Mouse (Mus musculus) myocyte (in vitro differentiated cells): ENCODE measurements around the gene Wdr53. TPM values are rescaled to one million over a fixed set of nuclear protein-coding genes. Genes with fewer than 3 reads are reported as not detected.
A peak's percentile ranks its signal among the peaks of the same experiment; 100 is the strongest.

Source experiments
- H3K27me3 ChIP-seq: one replicate; pipeline ENCODE4 v1.6.1; 2011; ENCODE audit not compliant: control insufficient read depth, insufficient read depth, insufficient read length
- H3K36me3 ChIP-seq: one replicate; pipeline ENCODE4 v1.6.1; 2011; ENCODE audit not compliant: control insufficient read depth, insufficient read depth
- H3K4me2 ChIP-seq: one replicate; pipeline ENCODE4 v1.6.1; 2011; ENCODE audit warnings: low read depth, control low read depth
- H3K4me3 ChIP-seq: one replicate; pipeline ENCODE4 v1.5.1; 2011; ENCODE audit warnings: mild to moderate bottlenecking, control low read depth, moderate library complexity
- H3K79me2 ChIP-seq: one replicate; pipeline ENCODE4 v1.6.1; 2011; ENCODE audit not compliant: control insufficient read depth, insufficient read depth
- H3ac ChIP-seq: one replicate; pipeline ENCODE4 v1.6.1; 2011; ENCODE audit not compliant: control insufficient read depth, insufficient read length
- CEBPB ChIP-seq: IDR thresholded peaks from 2 replicates; pipeline ENCODE4 v1.6.1; 2011; ENCODE audit warnings: mild to moderate bottlenecking, moderate library complexity; ENCODE audit not compliant: poor library complexity, insufficient read depth, severe bottlenecking
- E2F4 ChIP-seq: IDR thresholded peaks from one replicate; pipeline ENCODE4 v1.6.1; 2011; ENCODE audit warnings: mild to moderate bottlenecking, control low read depth, moderate library complexity; ENCODE audit not compliant: insufficient read depth
- MAX ChIP-seq: IDR thresholded peaks from one replicate; pipeline ENCODE4 v1.6.1; 2011; ENCODE audit warnings: low read depth, mild to moderate bottlenecking, control low read depth
- MYOD1 ChIP-seq, 3 experiments: IDR thresholded peaks; one replicate each; pipeline ENCODE4 v1.6.1; 2011; ENCODE audit warnings: control low read depth in 2 of 3, low read depth in 2 of 3, mild to moderate bottlenecking in 2 of 3, moderate library complexity in 1 of 3; ENCODE audit not compliant: insufficient read length in 2 of 3, control insufficient read depth in 1 of 3
- MYOG ChIP-seq, 3 experiments: IDR thresholded peaks; one replicate each; pipeline ENCODE4 v1.6.1; 2011; ENCODE audit warnings: control low read depth in 2 of 3, low read depth in 2 of 3, mild to moderate bottlenecking in 2 of 3; ENCODE audit not compliant: insufficient read length in 2 of 3, control insufficient read depth in 1 of 3, insufficient read depth in 1 of 3
- POLR2A ChIP-seq: IDR thresholded peaks from one replicate; pipeline ENCODE4 v1.6.1; 2011; ENCODE audit warnings: low read depth, mild to moderate bottlenecking, control low read depth, moderate library complexity; ENCODE audit not compliant: insufficient read length
- POLR2AphosphoS2 ChIP-seq: IDR thresholded peaks from one replicate; pipeline ENCODE4 v1.6.1; 2011; ENCODE audit warnings: low read depth, control low read depth; ENCODE audit not compliant: insufficient read length
- REST ChIP-seq: IDR thresholded peaks from one replicate; pipeline ENCODE4 v1.6.1; 2011; ENCODE audit warnings: mild to moderate bottlenecking, control low read depth, moderate library complexity; ENCODE audit not compliant: insufficient read depth, insufficient read length
- SRF ChIP-seq: IDR thresholded peaks from one replicate; pipeline ENCODE4 v1.6.1; 2011; ENCODE audit warnings: low read depth; ENCODE audit not compliant: control insufficient read depth, insufficient read length
- TCF12 ChIP-seq: IDR thresholded peaks from one replicate; pipeline ENCODE4 v1.6.1; 2011; ENCODE audit warnings: mild to moderate bottlenecking, control low read depth; ENCODE audit not compliant: poor library complexity, insufficient read depth, severe bottlenecking
- TCF3 ChIP-seq: IDR thresholded peaks from one replicate; pipeline ENCODE4 v1.6.1; 2011; ENCODE audit warnings: low read depth, control low read depth; ENCODE audit not compliant: insufficient read length
- USF1 ChIP-seq: IDR thresholded peaks from one replicate; pipeline ENCODE4 v1.6.1; 2011; ENCODE audit warnings: low read depth, mild to moderate bottlenecking, control low read depth, moderate library complexity
- polyA plus RNA-seq: library from polyadenylated mRNA; unstranded; fragments of >200 nt; fragmentation: generic; extraction: Trizol; gene quantifications from one replicate; pipeline ENCODE4 v1.2.1, GENCODE M21; 2012; ENCODE audit warnings: missing spikeins

The Wdr53 gene
- polyA plus RNA-seq, 1 experiment: 6.9 TPM

- TF ChIP-seq MYOD1 (IDR thresholded peaks at IDR 0.05; ENCODE audit: control insufficient read depth in 1 of 3, insufficient read length in 2 of 3, low read depth in 2 of 3) (no peak), USF1 (no peak), TCF12 (no peak), POLR2A (no peak), E2F4 (no peak), CEBPB (no peak)
- no peaks in the 10 kb centered on the region for H3K79me2 ChIP-seq
- H3K4me3 ChIP-seq: no peak within 1 kb of the TSS
Observed at GRCm38 (mm10) chr16:32271291-32271690, 24.3 kb downstream of the Wdr53 start, which contains the start of gene Smco1. TSS of gene Smco1 (plus strand) at chr16:32271468.

GRCm38 (mm10) chr16:32273338-32273737 lies 26.3 kb downstream of the Wdr53 start:
- Histone ChIP-seq H3ac (no peak overlapping the region), H3K36me3 (no peaks in the 10 kb centered on the region), H3K4me2 (no peak overlapping the region), H3K4me3 (no peak overlapping the region), H3K79me2 (peaks cover 6% of the 10 kb centered on the region), H3K27me3 (no peaks in the 10 kb centered on the region)
- TF ChIP-seq POLR2AphosphoS2 (no peak), CEBPB (no peak), E2F4 (no peak), USF1 (no peak), TCF3 (no peak), MAX (no peak), MYOD1 (IDR thresholded peaks at IDR 0.05; ENCODE audit: control insufficient read depth in 1 of 3, insufficient read length in 2 of 3, low read depth in 2 of 3) (no peak), POLR2A (no peak), REST (no peak), TCF12 (no peak), SRF (no peak), MYOG (IDR thresholded peaks at IDR 0.05; ENCODE audit: control insufficient read depth in 1 of 3, insufficient read depth in 1 of 3, insufficient read length in 2 of 3, low read depth in 2 of 3) (no peak)

More at GRCm38 (mm10) chr16:32271291-32271690, 24.3 kb downstream of the Wdr53 start, which contains the start of gene Smco1:
- no peaks in the 10 kb centered on the region for H3K36me3 ChIP-seq
- no peak within 1 kb of the TSS for H3K4me2 ChIP-seq
- peaks cover 6% of the 10 kb centered on the region for H3K27me3 ChIP-seq
- H3ac ChIP-seq: no peak within 1 kb of the TSS

DNA sequence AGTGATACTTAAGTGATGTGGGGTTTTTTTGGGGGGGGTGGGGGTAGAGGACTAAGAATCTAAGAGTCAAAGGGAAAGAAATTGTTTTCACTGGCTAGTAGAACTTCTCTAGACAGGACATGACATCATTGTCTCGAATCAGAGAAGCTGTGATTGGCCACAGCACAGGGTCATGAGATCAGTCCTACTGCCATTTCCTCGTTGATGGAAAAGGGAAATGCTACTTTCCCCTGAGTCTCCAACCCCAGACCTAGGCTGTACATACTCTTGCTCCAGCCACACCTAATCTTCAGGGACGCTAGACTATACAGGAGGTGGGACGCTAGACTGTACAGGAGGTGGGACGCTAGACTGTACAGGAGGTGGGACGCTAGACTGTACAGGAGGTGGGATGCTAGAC lies 28.0 kb downstream of the Wdr53 start:
- no peak overlapping the region for H3K4me2 ChIP-seq
- H3K4me3 ChIP-seq: no peak overlapping the region
- no peaks in the 10 kb centered on the region for H3K27me3 ChIP-seq
- H3K79me2 ChIP-seq: peaks cover 23% of the 10 kb centered on the region
- TF ChIP-seq MYOG (IDR thresholded peaks at IDR 0.05; ENCODE audit: control insufficient read depth in 1 of 3, insufficient read depth in 1 of 3, insufficient read length in 2 of 3, low read depth in 2 of 3): no peak
- no peak for TF ChIP-seq MAX
- no peak for TF ChIP-seq USF1
- TF ChIP-seq E2F4: no peak
- TF ChIP-seq MYOD1 (IDR thresholded peaks at IDR 0.05; ENCODE audit: control insufficient read depth in 1 of 3, insufficient read length in 2 of 3, low read depth in 2 of 3): no peak
- no peak for TF ChIP-seq TCF12
- TF ChIP-seq SRF: no peak
- TF ChIP-seq TCF3: no peak
- TF ChIP-seq POLR2AphosphoS2: no peak
- TF ChIP-seq POLR2A: no peak
- TF ChIP-seq CEBPB: no peak
- no peak for TF ChIP-seq REST
- H3ac ChIP-seq: no peak overlapping the region
- no peaks in the 10 kb centered on the region for H3K36me3 ChIP-seq

GRCm38 (mm10) chr16:32275830-32276229 lies 28.8 kb downstream of the Wdr53 start:
- Histone ChIP-seq H3K4me3 (no peak overlapping the region), H3K27me3 (no peaks in the 10 kb centered on the region), H3K4me2 (no peak overlapping the region), H3K36me3 (no peaks in the 10 kb centered on the region), H3K79me2 (peaks cover 30% of the 10 kb centered on the region), H3ac (no peak overlapping the region)
- TF ChIP-seq MYOG (IDR thresholded peaks at IDR 0.05; ENCODE audit: control insufficient read depth in 1 of 3, insufficient read depth in 1 of 3, insufficient read length in 2 of 3, low read depth in 2 of 3) (no peak), MAX (no peak), REST (no peak), CEBPB (no peak), USF1 (no peak)

DNA sequence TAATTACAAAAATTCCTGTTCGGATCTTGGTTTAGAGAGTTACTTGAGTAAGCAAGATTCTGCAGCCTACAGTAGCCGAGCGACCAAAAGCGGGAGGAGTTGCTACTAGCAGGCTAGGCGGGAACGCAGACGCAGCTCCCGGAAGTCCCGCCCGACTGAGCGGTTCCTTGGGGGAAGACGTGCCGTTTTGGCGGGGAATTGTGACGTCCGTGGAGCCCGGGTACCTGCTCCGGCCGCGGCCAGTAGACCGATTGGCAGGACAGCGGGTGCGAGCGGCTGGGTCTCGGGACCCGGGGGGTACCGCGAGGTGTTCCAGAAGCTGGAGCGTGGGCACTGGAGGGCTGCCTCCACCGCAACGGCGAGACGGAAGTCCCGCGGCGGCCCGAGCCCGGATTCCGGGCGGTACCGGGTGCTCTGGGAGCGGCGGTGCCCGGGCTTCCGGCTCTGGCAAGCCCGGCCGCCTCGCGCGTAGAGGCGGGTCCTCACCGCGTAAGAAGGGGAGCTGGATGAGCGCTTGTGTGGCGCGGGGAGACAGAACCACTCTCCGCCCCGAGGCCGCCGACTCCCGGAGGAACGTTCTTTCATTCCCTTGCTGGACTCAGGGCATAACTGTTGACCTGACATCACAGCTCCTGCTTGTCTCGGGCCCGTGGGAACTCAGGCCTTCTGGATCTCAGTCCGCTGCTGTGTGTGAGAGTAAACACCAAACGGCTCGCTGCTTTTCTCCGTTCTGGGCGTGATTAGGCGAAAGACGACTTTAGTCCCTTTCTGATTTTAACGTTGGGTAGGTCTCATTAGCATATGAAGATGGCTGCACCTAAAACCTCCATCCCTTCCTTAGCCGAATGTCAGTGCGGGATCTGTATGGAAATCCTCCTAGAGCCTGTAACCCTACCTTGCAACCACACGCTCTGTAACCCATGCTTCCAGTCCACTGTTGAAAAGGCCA lies 30.6 kb downstream of the Wdr53 start, which contains the start of gene Rnf168:
Gene Rnf168 (plus strand): TSS at position 152 of the 949 bp plus-strand sequence.
- H3K27me3 ChIP-seq: no peaks in the 10 kb centered on the region
- H3K4me2 ChIP-seq: peak within 1 kb of the TSS; percentile 74
- H3ac ChIP-seq: peak within 1 kb of the TSS; percentile 32

More for the DNA sequence above, 30.6 kb downstream of the Wdr53 start, which contains the start of gene Rnf168:
- peaks cover 36% of the 10 kb centered on the region for H3K79me2 ChIP-seq
- TF ChIP-seq TCF12 (no peak), TCF3 (no peak), E2F4 (peak; percentile 68), MYOD1 (IDR thresholded peaks at IDR 0.05; ENCODE audit: control insufficient read depth in 1 of 3, insufficient read length in 2 of 3, low read depth in 2 of 3) (no peak), MAX (no peak), MYOG (IDR thresholded peaks at IDR 0.05; ENCODE audit: control insufficient read depth in 1 of 3, insufficient read depth in 1 of 3, insufficient read length in 2 of 3, low read depth in 2 of 3) (no peak), SRF (no peak), POLR2A (peak; percentile 81), USF1 (no peak), CEBPB (no peak), REST (no peak), POLR2AphosphoS2 (peak; percentile 76)
- peak within 1 kb of the TSS; percentile 89 for H3K4me3 ChIP-seq
- no peaks in the 10 kb centered on the region for H3K36me3 ChIP-seq
